Mouse (Mus musculus) gastrocnemius, adult 2 months (tissue): ENCODE results near the gene Vmn1r236. TPM values are rescaled to one million over a fixed set of nuclear protein-coding genes. Genes with fewer than 3 reads are reported as not detected.
A peak's percentile ranks its signal among the peaks of the same experiment; 100 is the strongest.

Experiments used
- DNase-seq: peaks from one replicate; pipeline ENCODE4 v3.0.0; 2022
- H3K27ac ChIP-seq: fragments of 200-600 bp; 2 replicates; pipeline ENCODE4 v1.8.1; 2022; ENCODE audit warnings: mild to moderate bottlenecking
- H3K4me3 ChIP-seq: fragments of 200-600 bp; 2 replicates; pipeline ENCODE4 v1.8.1; 2022; ENCODE audit warnings: mild to moderate bottlenecking, moderate library complexity
- CTCF ChIP-seq: fragments of 200-600 bp; IDR thresholded peaks from 2 replicates; pipeline ENCODE4 v1.8.1; 2022; ENCODE audit warnings: antibody characterized with exemption, mild to moderate bottlenecking, moderate library complexity
- intact Hi-C: fragments of 180-260 bp; cut with DNase I; formaldehyde crosslinking; loops from one replicate; pipeline ENCODE4 v1.15.1; 2025
- long read RNA-seq, 2 experiments: library from polyadenylated mRNA; stranded (forward); transcript quantifications; one replicate each; pipeline ENCODE4 v2.0.0; 2021
- microRNA-seq: library from miRNA; unstranded; fragments of <30 nt; microRNA quantifications from one replicate; pipeline ENCODE4 v1.2.0, GENCODE M21; 2021
- total RNA-seq, 2 experiments: library from RNA; stranded (reverse); gene quantifications; 2 replicates each; pipeline ENCODE4 v1.2.3; 2021

Vmn1r236 gene
- not detected for total RNA-seq
- long read RNA-seq, experiment 1 = 0 reads
- long read RNA-seq, experiment 2 = 0 reads

- Histone ChIP-seq H3K4me3 (no peak within 1 kb of the TSS), H3K27ac (no peak within 1 kb of the TSS)
- intact Hi-C loops = no loop called here
- TF ChIP-seq CTCF = no peak
- no peak for DNase-seq
Measured at GRCm38 (mm10) chr17:21282642-21283041, at the start of gene Vmn1r236. Gene Vmn1r236, plus strand, starts transcription at chr17:21282942.

GRCm38 (mm10) chr17:21256111-21256510, 26.6 kb upstream of the Vmn1r236 start, which contains the start of gene Vmn1r235:
Gene Vmn1r235, plus strand, starts transcription at chr17:21256411.
- H3K27ac ChIP-seq = no peak within 1 kb of the TSS
- intact Hi-C loops = no loop called here
- no peak for DNase-seq
- TF ChIP-seq CTCF = no peak
- H3K4me3 ChIP-seq = no peak within 1 kb of the TSS

- H3K4me3 ChIP-seq = no peak overlapping the region
- no peak for DNase-seq
- TF ChIP-seq CTCF = peak; percentile 71
- no peak overlapping the region for H3K27ac ChIP-seq
- intact Hi-C loops = loop anchor here (1.0 to 2.0 kb wide), 2 partner anchors 150 to 245 kb away; no protein-coding TSS in a partner anchor
Measured at GRCm38 (mm10) chr17:21272103-21272502, 10.6 kb upstream of the Vmn1r236 start.

DNA sequence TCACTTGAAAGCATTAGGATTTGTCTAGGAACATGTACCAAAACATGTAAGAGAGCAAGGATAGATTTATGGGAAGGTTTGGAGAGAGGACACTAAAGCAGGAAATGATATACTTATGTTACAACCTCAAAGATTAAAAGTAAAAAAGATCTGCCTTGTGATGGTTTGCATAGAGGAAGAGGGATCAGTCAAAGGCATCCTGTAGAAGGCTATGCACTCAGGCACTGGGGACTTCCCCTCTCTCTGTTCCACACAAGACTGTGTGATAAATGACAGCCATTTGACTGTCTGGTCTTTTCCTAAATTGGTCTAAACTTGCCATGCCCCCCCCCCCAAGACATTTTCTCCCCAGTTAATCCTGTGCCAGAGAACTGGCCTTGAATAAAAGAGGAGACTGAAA, 1.7 kb downstream of the Vmn1r236 start:
- no peak overlapping the region for H3K4me3 ChIP-seq
- intact Hi-C loops = no loop called here
- DNase-seq = no peak
- no peak for TF ChIP-seq CTCF
- H3K27ac ChIP-seq = no peak overlapping the region

DNA sequence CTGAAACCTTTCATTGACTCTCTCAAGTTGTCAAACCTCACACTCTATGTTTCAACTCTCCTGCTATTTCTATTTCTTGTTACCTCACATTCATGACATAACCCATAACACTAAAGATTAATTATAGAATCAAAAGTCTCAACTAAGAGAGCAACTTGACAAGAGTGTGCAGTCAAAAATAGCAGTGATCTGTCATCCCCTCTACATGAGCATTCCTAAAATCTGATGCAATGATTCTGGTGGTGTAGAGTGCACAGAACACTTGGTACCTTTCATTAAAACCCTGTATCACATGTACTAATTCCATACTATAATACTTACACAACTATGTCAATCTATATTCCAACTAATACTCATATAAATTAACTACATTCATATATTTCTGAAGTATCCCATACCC, 7.0 kb downstream of the Vmn1r236 start:
- intact Hi-C loops = no loop called here
- Histone ChIP-seq H3K27ac (no peak overlapping the region), H3K4me3 (no peak overlapping the region)
- TF ChIP-seq CTCF = no peak
- DNase-seq = no peak

DNA sequence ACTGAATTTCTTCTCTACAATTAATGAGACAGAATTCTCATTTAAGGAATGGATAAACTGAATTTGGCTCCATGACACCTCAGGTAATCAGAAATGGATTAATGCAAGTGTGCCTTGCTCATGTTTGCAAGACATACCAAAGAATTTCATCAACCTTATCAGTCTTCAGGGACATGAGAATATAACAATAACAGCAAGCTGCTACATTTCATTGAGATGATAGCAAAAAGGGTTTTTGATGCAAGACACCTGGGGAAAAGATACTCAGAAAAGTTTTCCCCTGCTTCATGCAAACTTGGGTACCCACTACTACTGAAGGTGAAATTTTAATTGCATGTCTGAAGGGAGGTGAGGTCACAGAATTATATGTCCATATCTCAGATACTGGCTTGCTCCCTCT, 28.8 kb downstream of the Vmn1r236 start, which contains the start of gene Vmn1r237:
Vmn1r237 (plus strand) TSS at position 301 of the 400 bp plus-strand sequence.
- DNase-seq = no peak
- Histone ChIP-seq H3K4me3 (no peak within 1 kb of the TSS), H3K27ac (no peak within 1 kb of the TSS)
- intact Hi-C loops = no loop called here
- TF ChIP-seq CTCF = no peak

Small RNA genes within 50 kb of the gene (microRNA-seq; reads per million reads assigned to microRNA genes)
- not detected for gene Gm26384

Other genes starting within 250 kb of the Vmn1r236 start
- gene Vmn1r234, start 56.9 kb upstream of the Vmn1r236 start, total RNA-seq = not detected
- not detected for gene Vmn1r235, start 26.5 kb upstream of the Vmn1r236 start, total RNA-seq
- not detected for gene Vmn1r237, start 28.9 kb downstream of the Vmn1r236 start, total RNA-seq
- gene Zfp677, start 100.8 kb downstream of the Vmn1r236 start, total RNA-seq = under 1 TPM; 0.66 to 0.92 TPM
- under 1 TPM; 0.33 to 0.89 TPM for gene Zfp54, start 140.3 kb downstream of the Vmn1r236 start, total RNA-seq
- gene Zfp51, start 167.4 kb downstream of the Vmn1r236 start, total RNA-seq = 1 to 10 TPM; 9.5 to 9.7 TPM
- 1 to 10 TPM; 1.9 to 2.2 TPM for gene Zfp53, start 206.1 kb downstream of the Vmn1r236 start, total RNA-seq